Mouse (Mus musculus) inflammation-experienced regulatory T-cells, adult 16 weeks (primary cell): Measurements from ENCODE around the gene Syt15. TPM values are rescaled to one million over a fixed set of nuclear protein-coding genes. Genes with fewer than 3 reads are reported as not detected.

Experiments used
- polyA plus RNA-seq: library from polyadenylated mRNA; unstranded; fragments of 100-300 nt; shearing (Covaris generic); gene quantifications from one replicate; pipeline ENCODE4 v1.2.1, GENCODE M21; 2017

Gene Syt15
- polyA plus RNA-seq: not detected

DNA sequence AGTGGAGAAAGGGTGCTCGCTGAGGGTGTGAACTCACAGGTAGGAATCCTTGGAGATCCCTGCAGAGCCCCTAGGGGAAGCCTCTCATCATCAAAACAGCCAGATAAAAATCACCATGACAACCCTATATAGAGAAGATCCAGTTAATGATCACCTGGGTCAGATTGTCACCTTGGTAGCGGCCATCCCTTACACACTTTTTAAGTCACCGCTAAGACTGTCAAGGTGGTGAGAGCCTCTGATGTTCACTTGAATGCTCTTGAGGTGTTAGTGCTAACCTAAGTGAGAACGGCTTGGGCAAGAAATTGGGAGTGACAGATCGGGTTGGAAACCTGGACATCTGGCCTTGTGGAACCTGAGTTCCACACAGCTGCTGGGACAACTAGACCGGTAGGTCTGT lies at the start of gene Syt15:
Gene Syt15, plus strand, starts transcription at position 301 of the 400 bp plus-strand sequence.

DNA sequence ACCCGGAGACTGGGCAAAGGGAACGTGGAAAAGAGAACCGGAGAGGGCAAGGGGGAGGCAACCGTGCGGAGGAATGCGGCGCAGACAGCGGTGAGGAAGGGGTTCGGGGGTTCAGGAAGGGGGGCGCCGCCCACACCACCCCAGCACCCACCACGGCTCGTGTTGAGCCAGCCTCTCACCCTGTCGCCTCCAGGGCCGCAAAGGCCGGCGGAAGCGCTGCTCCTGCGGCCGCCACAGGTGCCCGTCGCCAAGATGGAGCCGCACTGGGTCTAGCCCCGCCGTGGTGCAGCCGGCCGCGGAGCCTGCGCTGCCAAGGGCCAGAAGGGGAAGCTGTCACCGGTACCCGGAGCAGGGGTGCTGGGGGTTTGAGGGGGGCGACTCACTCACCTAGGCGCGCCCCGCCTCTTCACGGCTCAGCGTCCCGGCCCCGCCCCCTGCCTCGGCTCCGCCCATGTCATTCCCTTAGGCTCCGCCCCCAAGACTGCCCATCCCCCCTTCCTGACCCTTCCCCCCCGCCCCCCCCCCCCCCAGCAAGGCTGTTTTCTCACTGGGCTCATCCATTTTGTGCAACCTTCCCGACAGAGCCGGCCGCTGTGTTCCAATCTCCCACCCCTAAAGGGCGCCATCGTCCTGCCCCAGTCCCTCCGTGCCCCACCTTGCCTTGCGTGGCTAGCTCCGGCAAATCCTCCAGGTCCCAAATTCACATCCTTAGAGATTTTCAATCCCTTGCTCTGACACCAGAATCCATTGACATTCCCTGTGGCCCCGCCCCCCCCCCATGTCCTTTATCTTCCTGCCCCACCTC lies 18.0 kb upstream of the Syt15 start, which contains the start of gene Gprin2:
Gene Gprin2, minus strand, starts transcription at position 423 of the 805 bp plus-strand sequence.

Other genes starting within 250 kb of the Syt15 start
- not detected for gene Zfp488, start 240.8 kb upstream of the Syt15 start, polyA plus RNA-seq
- gene Gm30083, start 204.4 kb upstream of the Syt15 start, polyA plus RNA-seq: not detected
- not detected for gene Gm5460, start 202.8 kb upstream of the Syt15 start, polyA plus RNA-seq
- not detected for gene Antxrl, start 166.9 kb upstream of the Syt15 start, polyA plus RNA-seq
- not detected for gene Anxa8, start 133.6 kb upstream of the Syt15 start, polyA plus RNA-seq
- gene A630023A22Rik, start 116.8 kb upstream of the Syt15 start, polyA plus RNA-seq: not detected
- gene Npy4r, start 67.1 kb upstream of the Syt15 start, polyA plus RNA-seq: not detected
- gene Gprin2, start 17.9 kb upstream of the Syt15 start, polyA plus RNA-seq: 0.09 TPM
- gene Shld2, start 90.9 kb downstream of the Syt15 start, polyA plus RNA-seq: 9.0 TPM
- gene Glud1, start 91.1 kb downstream of the Syt15 start, polyA plus RNA-seq: 13.6 TPM
- not detected for gene Fam25c, start 135.8 kb downstream of the Syt15 start, polyA plus RNA-seq
- not detected for gene Sncg, start 155.2 kb downstream of the Syt15 start, polyA plus RNA-seq
- 0.12 TPM for gene Mmrn2, start 155.9 kb downstream of the Syt15 start, polyA plus RNA-seq